Mouse (Mus musculus) midbrain, embryonic 13.5 days (tissue): Measurements from ENCODE around the gene Tcte3. TPM values are rescaled to one million over a fixed set of nuclear protein-coding genes. Genes with fewer than 3 reads are reported as not detected.
"Not testable (repeated sequence)": the region's sequence is repeated elsewhere in the genome, so short reads cannot be mapped to it uniquely, and the experiment has no call there.

Experiments used
- ATAC-seq: fragments of 200-750 bp; cut with Nextera tagmentation; 2 replicates; pipeline ENCODE4 v1.8.0; 2017; ENCODE audit warnings: mild to moderate bottlenecking, moderate TSS enrichment, moderate library complexity
- H3K27ac ChIP-seq: fragments of 300-500 bp; sonication (generic); 2 replicates; pipeline ENCODE4 v1.5.1; 2015; ENCODE audit warnings: inconsistent platforms, mild to moderate bottlenecking, moderate library complexity
- H3K27me3 ChIP-seq: fragments of 300-500 bp; sonication (generic); 2 replicates; pipeline ENCODE4 v1.6.1; 2015; ENCODE audit warnings: mild to moderate bottlenecking, inconsistent platforms
- H3K36me3 ChIP-seq: fragments of 300-500 bp; sonication (generic); 2 replicates; pipeline ENCODE4 v1.6.1; 2015; ENCODE audit warnings: mild to moderate bottlenecking, inconsistent platforms
- H3K4me1 ChIP-seq: fragments of 300-500 bp; sonication (generic); replicated peaks from 2 replicates; pipeline ENCODE4 v1.6.1; 2015; ENCODE audit warnings: inconsistent platforms
- H3K4me2 ChIP-seq: fragments of 300-500 bp; sonication (generic); replicated peaks from 2 replicates; pipeline ENCODE4 v1.6.1; 2015; ENCODE audit warnings: moderate library complexity, mild to moderate bottlenecking, inconsistent platforms
- H3K4me3 ChIP-seq: fragments of 300-500 bp; sonication (generic); replicated peaks from 2 replicates; pipeline ENCODE4 v1.5.1; 2015; ENCODE audit warnings: mild to moderate bottlenecking, inconsistent platforms
- H3K9ac ChIP-seq: fragments of 300-500 bp; sonication (generic); replicated peaks from 2 replicates; pipeline ENCODE4 v1.6.1; 2015; ENCODE audit warnings: mild to moderate bottlenecking, inconsistent platforms
- H3K9me3 ChIP-seq: fragments of 300-500 bp; sonication (generic); 2 replicates; pipeline ENCODE4 v1.6.1; 2016; ENCODE audit warnings: mild to moderate bottlenecking, inconsistent platforms
- WGBS: fragments of 180-500 bp; shearing (Covaris S2); methylation state at CpG from one replicate; pipeline ENCODE4 v1.1.7; 2015; 5-methylcytosine and 5-hydroxymethylcytosine counted together
- polyA plus RNA-seq: library from polyadenylated mRNA; unstranded; fragments of >200 nt; fragmentation: Nextera tagmentation; extraction: Ambion mirVana; gene quantifications from 2 replicates; pipeline ENCODE4 v1.2.1, GENCODE M21; 2015

Tcte3 gene
- polyA plus RNA-seq, 1 experiment from 2014 or later, result not detected

DNA sequence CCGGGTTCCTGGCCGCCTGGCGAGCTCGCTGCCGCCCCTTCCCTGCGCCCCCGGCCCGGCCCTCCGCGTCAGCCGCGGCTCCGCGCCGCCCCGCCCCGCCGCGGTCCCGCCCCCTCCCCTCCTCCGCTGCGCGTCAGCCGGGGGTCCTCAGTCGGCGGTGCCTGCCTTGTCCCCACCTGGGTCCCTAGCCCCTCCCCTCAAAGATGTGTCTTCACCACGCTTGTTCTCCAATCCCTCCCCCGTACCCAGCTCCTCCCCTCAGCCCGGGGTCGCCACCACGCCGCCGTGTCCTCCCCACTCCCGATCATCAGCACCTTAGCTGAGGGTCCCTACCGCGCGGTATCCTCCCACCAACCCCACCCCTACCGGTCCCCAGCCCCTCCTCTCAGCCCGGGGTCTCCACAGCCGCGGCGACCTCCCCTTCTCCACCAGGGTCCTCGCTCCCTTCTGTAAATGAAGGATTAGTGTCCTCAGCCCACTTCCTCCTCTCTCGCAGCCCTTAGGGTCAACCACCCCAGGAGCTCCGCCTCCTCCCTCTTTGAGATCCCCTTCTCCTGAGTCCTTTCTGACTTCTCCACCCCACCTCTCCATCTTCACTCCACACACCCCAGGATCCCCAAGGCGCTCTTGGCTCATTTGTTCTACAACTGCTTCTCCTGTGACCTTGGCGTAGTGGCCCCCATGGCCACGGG is 16.6 kb downstream of the Tcte3 start:
- H3K27me3 ChIP-seq, H3K4me2 ChIP-seq, H3K27ac ChIP-seq, H3K4me1 ChIP-seq, H3K4me3 ChIP-seq, H3K36me3 ChIP-seq, H3K9me3 ChIP-seq, H3K9ac ChIP-seq: not testable (repeated sequence)
- no CpG with 5 or more reads among the region's 48 CpGs for whole genome bisulfite sequencing
- peak; percentile 93 for ATAC-seq

DNA sequence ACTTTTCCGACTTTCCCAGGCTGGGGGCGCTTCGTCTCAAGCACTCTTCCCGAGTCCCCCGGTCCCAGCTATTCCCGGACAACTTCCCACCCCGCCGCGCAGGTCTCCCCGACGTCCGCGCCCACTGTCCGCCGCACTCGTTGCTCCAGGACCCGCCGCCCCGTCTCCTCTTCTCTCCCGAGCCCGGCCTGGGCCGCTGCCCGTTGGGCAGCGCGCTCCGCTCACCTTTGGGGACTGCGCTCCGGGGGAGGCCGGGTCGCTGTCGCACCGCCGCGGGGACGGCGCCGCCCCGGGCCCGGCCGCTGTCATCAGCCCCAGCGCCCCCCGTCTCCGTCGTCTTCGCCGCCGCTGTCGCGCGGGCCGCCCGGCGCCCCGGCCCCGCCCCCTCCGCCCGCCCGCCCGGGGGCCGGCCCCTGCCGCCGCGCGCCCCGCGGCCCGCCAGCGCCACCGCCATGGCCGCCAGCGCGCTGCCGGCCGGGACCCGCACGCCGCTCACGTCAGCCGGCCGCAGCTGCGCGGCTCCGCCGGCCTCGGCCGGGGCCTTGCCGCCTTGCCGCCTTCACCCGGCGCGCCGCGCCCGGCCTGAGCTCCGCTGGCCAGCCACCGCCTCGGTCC is 17.3 kb downstream of the Tcte3 start:
- peak; percentile 80 for ATAC-seq
- H3K27me3 ChIP-seq, H3K4me1 ChIP-seq, H3K9me3 ChIP-seq, H3K4me3 ChIP-seq, H3K4me2 ChIP-seq, H3K27ac ChIP-seq, H3K36me3 ChIP-seq, H3K9ac ChIP-seq: not testable (repeated sequence)
- WGBS, result no CpG with 5 or more reads among the region's 97 CpGs

DNA sequence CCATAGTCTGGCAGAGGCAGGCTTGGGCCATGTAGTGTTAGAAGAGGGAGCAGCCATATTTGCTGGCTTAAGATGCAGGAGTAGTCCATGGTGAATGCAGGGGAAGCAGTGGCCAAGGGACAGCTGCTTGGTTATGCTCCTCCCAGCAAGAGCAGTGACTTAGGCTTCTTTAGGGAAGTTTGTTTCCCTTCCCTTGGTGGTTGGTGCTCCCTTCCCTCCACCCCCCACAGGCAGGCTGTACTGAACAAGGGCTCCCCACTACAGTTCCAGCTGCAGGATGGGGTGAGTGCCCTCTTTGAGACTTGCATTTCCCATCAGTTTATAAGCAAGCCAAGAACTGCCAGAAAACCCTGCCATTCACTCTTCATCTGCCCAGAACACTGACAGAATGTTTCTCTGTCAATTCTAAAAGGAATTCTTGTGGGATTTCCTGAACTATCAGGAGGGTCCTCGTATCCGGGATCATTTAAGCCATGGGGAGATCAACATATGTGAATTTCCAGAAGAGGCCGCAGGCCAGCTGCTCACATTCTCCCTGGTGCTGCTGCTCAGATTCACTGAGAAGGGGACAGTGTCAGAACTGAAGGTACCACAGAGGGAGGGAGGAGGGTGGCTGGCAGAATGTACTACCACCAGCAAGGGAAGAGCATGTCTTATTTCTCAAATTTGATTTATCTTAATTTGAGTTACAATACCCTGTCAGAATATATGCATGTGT is 19.6 kb downstream of the Tcte3 start:
- H3K36me3 ChIP-seq, H3K27me3 ChIP-seq, H3K4me1 ChIP-seq, H3K4me3 ChIP-seq, H3K9me3 ChIP-seq, H3K4me2 ChIP-seq, H3K27ac ChIP-seq, ATAC-seq, H3K9ac ChIP-seq: not testable (repeated sequence)
- 73% methylated on average over 3 of the region's 3 CpGs for WGBS

DNA sequence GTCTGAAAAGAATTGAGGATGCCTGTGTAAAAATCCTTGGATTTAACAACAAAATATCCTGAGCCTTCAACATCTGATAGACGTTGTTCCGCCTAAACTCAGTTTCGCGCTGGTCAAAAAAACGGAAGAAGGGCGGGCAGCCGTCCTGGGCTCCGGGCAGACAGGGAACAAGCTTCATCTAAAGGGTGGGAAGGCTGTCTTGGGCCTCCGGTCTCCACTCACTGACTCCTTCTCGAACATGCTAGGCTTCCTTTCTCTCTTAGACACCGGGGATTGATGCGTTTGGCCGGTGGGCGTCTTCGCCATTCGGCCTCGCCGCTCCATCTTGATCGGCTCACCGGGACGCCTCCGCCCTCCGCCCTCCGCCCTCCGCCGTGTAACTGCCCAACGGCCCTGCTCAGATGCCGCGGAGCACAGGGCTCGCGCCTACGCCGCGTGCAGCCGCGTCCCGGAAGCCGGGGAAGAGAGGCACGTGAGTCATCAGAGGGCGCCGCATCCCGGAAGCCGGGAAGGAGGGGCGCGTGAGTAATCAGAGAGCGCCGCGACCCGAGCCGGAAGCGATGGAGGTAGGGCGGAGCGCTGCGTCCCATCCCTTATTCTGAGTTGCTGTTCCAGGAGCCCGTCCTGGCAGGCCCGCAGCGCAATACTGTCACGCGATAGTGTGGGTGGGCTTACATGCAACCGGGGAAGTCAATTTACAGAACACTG is 31.4 kb downstream of the Tcte3 start, which contains the start of gene Gm3435:
Gene Gm3435, plus strand, starts transcription at position 471 of the 708 bp plus-strand sequence.
- not testable (repeated sequence) for H3K27me3 ChIP-seq, H3K27ac ChIP-seq, H3K9me3 ChIP-seq, H3K9ac ChIP-seq, H3K4me1 ChIP-seq, H3K4me3 ChIP-seq, H3K36me3 ChIP-seq, H3K4me2 ChIP-seq
- ATAC-seq, result peak; percentile 99
- no CpG with 5 or more reads among the region's 60 CpGs for WGBS

DNA sequence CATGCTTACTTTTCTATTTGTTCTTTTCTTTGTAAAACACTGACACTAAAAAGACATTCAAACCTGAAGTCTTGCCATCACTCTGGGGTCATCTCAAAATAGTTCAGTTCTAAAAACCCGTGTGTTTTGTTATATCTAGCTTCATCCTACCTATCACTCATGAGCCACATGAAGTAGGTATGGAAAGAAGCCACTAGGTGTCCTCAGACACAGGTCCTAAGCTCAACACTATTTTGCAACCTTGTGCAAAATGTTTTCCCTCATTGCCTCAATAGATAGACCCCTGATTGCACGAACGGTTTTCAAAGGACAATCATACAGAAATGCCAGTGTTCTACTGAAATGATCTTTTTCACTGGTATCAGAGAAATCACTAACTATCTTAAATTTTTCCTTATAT is 32.2 kb downstream of the Tcte3 start:
- WGBS, result no CpG with 5 or more reads among the region's 3 CpGs
- not testable (repeated sequence) for H3K9ac ChIP-seq, H3K4me3 ChIP-seq, H3K4me1 ChIP-seq, H3K9me3 ChIP-seq, ATAC-seq, H3K4me2 ChIP-seq, H3K27ac ChIP-seq, H3K27me3 ChIP-seq, H3K36me3 ChIP-seq

DNA sequence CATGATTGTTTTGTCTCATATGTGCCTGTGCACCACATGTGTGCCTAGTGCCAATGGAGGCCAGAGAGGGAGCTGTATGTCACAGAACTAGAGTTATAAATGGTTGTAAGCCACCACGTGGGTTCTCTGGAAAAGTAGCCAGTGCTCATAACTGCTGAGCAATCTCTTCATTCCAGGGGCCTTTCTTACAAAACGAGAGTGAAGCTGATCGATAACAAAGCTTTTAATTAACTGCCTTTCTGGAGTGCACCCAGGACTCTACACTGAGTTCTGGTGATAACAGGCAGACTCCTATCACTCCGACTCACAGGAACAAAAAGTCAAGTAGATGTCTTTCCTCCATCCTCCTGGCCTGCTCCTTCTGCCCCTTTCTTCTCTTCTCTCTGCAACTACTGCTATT is 41.2 kb downstream of the Tcte3 start:
- H3K4me1 ChIP-seq, H3K4me3 ChIP-seq, H3K9ac ChIP-seq, ATAC-seq, H3K27me3 ChIP-seq, H3K9me3 ChIP-seq, H3K36me3 ChIP-seq, H3K4me2 ChIP-seq, H3K27ac ChIP-seq: not testable (repeated sequence)
- WGBS, result no CpG with 5 or more reads among the region's 4 CpGs

DNA sequence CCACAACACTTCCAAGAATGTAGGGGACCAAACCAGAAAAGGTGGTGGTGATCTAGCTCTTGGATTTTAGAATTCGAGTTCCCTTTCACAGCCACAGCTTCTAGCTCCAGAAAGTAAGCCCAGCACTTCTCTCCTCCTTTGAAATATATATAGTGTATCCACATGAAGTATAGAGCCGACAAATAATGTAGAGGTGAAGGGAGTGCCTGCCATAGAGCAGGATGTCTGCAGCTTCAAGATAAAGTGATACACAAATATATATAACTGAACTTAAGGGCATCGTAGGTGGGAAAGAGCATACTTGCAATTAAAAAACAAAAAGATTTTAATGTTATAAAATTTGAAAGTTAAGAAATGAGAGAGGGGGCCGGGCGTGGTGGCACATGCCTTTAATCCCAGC is 47.1 kb downstream of the Tcte3 start:
- not testable (repeated sequence) for H3K27me3 ChIP-seq, H3K4me3 ChIP-seq, H3K9ac ChIP-seq, H3K4me1 ChIP-seq, H3K36me3 ChIP-seq, H3K4me2 ChIP-seq, ATAC-seq, H3K9me3 ChIP-seq, H3K27ac ChIP-seq
- WGBS, result no CpG with 5 or more reads among the region's 5 CpGs

DNA sequence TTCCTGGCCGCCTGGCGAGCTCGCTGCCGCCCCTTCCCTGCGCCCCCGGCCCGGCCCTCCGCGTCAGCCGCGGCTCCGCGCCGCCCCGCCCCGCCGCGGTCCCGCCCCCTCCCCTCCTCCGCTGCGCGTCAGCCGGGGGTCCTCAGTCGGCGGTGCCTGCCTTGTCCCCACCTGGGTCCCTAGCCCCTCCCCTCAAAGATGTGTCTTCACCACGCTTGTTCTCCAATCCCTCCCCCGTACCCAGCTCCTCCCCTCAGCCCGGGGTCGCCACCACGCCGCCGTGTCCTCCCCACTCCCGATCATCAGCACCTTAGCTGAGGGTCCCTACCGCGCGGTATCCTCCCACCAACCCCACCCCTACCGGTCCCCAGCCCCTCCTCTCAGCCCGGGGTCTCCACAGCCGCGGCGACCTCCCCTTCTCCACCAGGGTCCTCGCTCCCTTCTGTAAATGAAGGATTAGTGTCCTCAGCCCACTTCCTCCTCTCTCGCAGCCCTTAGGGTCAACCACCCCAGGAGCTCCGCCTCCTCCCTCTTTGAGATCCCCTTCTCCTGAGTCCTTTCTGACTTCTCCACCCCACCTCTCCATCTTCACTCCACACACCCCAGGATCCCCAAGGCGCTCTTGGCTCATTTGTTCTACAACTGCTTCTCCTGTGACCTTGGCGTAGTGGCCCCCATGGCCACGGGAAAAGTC is 48.0 kb downstream of the Tcte3 start:
- not testable (repeated sequence) for H3K4me1 ChIP-seq, H3K9ac ChIP-seq, H3K9me3 ChIP-seq, H3K27ac ChIP-seq, H3K27me3 ChIP-seq, H3K4me3 ChIP-seq, H3K4me2 ChIP-seq, H3K36me3 ChIP-seq
- peak; percentile 93 for ATAC-seq
- no CpG with 5 or more reads among the region's 47 CpGs for WGBS

DNA sequence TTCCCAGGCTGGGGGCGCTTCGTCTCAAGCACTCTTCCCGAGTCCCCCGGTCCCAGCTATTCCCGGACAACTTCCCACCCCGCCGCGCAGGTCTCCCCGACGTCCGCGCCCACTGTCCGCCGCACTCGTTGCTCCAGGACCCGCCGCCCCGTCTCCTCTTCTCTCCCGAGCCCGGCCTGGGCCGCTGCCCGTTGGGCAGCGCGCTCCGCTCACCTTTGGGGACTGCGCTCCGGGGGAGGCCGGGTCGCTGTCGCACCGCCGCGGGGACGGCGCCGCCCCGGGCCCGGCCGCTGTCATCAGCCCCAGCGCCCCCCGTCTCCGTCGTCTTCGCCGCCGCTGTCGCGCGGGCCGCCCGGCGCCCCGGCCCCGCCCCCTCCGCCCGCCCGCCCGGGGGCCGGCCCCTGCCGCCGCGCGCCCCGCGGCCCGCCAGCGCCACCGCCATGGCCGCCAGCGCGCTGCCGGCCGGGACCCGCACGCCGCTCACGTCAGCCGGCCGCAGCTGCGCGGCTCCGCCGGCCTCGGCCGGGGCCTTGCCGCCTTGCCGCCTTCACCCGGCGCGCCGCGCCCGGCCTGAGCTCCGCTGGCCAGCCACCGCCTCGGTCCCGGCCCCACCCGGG is 48.7 kb downstream of the Tcte3 start:
- not testable (repeated sequence) for H3K4me3 ChIP-seq, H3K36me3 ChIP-seq, H3K9me3 ChIP-seq, H3K4me2 ChIP-seq, H3K4me1 ChIP-seq, H3K27ac ChIP-seq, H3K27me3 ChIP-seq, H3K9ac ChIP-seq
- no CpG with 5 or more reads among the region's 98 CpGs for WGBS
- ATAC-seq, result peak; percentile 80

DNA sequence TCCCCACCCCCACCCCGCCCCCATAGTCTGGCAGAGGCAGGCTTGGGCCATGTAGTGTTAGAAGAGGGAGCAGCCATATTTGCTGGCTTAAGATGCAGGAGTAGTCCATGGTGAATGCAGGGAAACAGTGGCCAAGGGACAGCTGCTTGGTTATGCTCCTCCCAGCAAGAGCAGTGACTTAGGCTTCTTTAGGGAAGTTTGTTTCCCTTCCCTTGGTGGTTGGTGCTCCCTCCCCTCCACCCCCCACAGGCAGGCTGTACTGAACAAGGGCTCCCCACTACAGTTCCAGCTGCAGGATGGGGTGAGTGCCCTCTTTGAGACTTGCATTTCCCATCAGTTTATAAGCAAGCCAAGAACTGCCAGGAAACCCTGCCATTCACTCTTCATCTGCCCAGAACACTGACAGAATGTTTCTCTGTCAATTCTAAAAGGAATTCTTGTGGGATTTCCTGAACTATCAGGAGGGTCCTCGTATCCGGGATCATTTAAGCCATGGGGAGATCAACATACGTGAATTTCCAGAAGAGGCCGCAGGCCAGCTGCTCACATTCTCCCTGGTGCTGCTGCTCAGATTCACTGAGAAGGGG is 51.1 kb downstream of the Tcte3 start:
- H3K4me1 ChIP-seq, H3K4me3 ChIP-seq, ATAC-seq, H3K9me3 ChIP-seq, H3K27ac ChIP-seq, H3K27me3 ChIP-seq, H3K9ac ChIP-seq, H3K4me2 ChIP-seq, H3K36me3 ChIP-seq: not testable (repeated sequence)
- WGBS, result 79% methylated on average over 4 of the region's 5 CpGs

DNA sequence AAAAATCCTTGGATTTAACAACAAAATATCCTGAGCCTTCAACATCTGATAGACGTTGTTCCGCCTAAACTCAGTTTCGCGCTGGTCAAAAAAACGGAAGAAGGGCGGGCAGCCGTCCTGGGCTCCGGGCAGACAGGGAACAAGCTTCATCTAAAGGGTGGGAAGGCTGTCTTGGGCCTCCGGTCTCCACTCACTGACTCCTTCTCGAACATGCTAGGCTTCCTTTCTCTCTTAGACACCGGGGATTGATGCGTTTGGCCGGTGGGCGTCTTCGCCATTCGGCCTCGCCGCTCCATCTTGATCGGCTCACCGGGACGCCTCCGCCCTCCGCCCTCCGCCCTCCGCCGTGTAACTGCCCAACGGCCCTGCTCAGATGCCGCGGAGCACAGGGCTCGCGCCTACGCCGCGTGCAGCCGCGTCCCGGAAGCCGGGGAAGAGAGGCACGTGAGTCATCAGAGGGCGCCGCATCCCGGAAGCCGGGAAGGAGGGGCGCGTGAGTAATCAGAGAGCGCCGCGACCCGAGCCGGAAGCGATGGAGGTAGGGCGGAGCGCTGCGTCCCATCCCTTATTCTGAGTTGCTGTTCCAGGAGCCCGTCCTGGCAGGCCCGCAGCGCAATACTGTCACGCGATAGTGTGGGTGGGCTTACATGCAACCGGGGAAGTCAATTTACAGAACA is 62.8 kb downstream of the Tcte3 start, which contains the start of the genes 9030025P20Rik and Gm3417:
Gene 9030025P20Rik, plus strand, starts transcription at position 107 of the 677 bp plus-strand sequence.
Gene Gm3417, minus strand, starts transcription at position 429 of the 677 bp plus-strand sequence.
- not testable (repeated sequence) for H3K9ac ChIP-seq, H3K27me3 ChIP-seq, H3K4me1 ChIP-seq, H3K27ac ChIP-seq, H3K36me3 ChIP-seq, H3K9me3 ChIP-seq
- H3K4me2 ChIP-seq, result peak within 1 kb of the TSS; percentile 36
- ATAC-seq, result peak; percentile 99
- peak within 1 kb of the TSS; percentile 20; the same call in 1 of the 2 replicates for H3K4me3 ChIP-seq
- WGBS, result no CpG with 5 or more reads among the region's 60 CpGs
